Mouse (Mus musculus): ENCODE measurements around the gene Pllp. TPM values are rescaled to one million over a fixed set of nuclear protein-coding genes. Genes with fewer than 3 reads are reported as not detected.

The Pllp gene
- polyA plus RNA-seq, 1 experiment from 2014 or later, result 3.4 TPM

- no peak for ATAC-seq
- WGBS, result 87% methylated on average over 5 of the region's 5 CpGs
- H3K27ac ChIP-seq (ENCODE audit: low read length), result no peak overlapping the region
- H3K4me2 ChIP-seq (ENCODE audit: low read length), result no peak overlapping the region
- H3K9ac ChIP-seq (ENCODE audit: low read depth, low read length), result no peak overlapping the region
- H3K4me3 ChIP-seq (ENCODE audit: low read depth, low read length), result no peak overlapping the region
- peaks cover 41% of the 10 kb centered on the region for H3K36me3 ChIP-seq (ENCODE audit: control insufficient read depth, insufficient read depth, low read length)
- H3K4me1 ChIP-seq (ENCODE audit: control insufficient read depth, insufficient read depth, low read length), result 0 out of 2 replicates have a peak, but pooled peaks cover 6% of the 10 kb centered on the region
- no peaks in the 10 kb centered on the region for H3K27me3 ChIP-seq (ENCODE audit: control insufficient read depth, insufficient read depth, low read depth, low read length)
- no peaks in the 10 kb centered on the region for H3K9me3 ChIP-seq (replicated peaks; ENCODE audit: control insufficient read depth, low read length, poor library complexity, severe bottlenecking)
Observed at GRCm38 (mm10) chr8:94674384-94674783, 21.7 kb downstream of the Pllp start.

DNA sequence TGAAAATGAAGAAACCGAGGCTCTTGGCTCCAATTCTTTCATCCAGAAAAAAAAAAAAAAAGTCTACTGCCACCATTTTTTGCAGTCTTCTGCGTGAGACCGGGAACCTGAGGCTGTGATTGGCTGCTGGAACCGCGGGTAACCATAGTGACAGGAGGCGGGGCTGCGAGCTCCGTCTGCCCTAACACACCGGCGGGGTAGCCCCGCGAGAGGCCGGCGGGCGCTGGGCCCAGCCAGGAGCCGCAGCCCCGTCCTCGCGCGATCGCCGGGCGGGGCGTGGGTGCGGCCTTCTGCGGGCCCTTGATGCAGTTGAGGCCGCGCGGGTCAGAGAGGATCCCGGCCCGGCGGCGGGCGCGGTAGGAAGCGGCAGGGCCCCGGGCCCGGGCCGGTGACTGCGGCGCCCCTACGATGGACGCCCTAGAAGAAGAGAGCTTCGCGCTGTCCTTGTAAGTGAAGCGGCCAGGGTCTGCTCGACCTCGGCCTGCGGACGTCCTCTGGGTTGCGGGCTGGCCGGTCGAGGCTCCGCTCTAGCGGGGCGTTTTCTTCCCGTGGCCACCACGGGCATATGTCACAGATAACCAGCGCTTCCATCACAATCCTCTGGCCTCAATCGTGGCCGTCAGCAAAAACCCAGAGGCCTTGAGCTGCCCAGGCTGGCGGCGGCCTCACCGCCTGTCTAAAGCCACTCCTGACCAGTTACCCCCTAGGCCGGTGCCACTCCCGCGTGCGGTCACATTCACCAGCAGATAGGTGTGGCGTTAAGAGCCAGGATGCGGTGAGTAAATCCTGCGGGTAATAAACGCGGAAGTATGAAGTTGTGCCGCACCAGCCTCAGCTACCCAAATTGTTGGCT is 29.4 kb downstream of the Pllp start, which contains the start of gene Arl2bp:
TSS of gene Arl2bp (plus strand) at position 145 of the 853 bp plus-strand sequence.
- peak within 1 kb of the TSS; percentile 80 for H3K4me3 ChIP-seq (ENCODE audit: low read depth, low read length)
- H3K27me3 ChIP-seq (ENCODE audit: control insufficient read depth, insufficient read depth, low read depth, low read length), result no peaks in the 10 kb centered on the region
- peaks cover 13% of the 10 kb centered on the region for H3K36me3 ChIP-seq (ENCODE audit: control insufficient read depth, insufficient read depth, low read length)
- WGBS, result under 1% methylated on average over 74 of the region's 74 CpGs
- H3K27ac ChIP-seq (ENCODE audit: low read length), result peak within 1 kb of the TSS; percentile 97
- H3K9me3 ChIP-seq (replicated peaks; ENCODE audit: control insufficient read depth, low read length, poor library complexity, severe bottlenecking), result no peaks in the 10 kb centered on the region
- ATAC-seq, result peak; percentile 99
- peaks cover 13% of the 10 kb centered on the region for H3K4me1 ChIP-seq (ENCODE audit: control insufficient read depth, insufficient read depth, low read length)
- peak within 1 kb of the TSS; percentile 98 for H3K9ac ChIP-seq (ENCODE audit: low read depth, low read length)
- peak within 1 kb of the TSS; percentile 63 for H3K4me2 ChIP-seq (ENCODE audit: low read length)

DNA sequence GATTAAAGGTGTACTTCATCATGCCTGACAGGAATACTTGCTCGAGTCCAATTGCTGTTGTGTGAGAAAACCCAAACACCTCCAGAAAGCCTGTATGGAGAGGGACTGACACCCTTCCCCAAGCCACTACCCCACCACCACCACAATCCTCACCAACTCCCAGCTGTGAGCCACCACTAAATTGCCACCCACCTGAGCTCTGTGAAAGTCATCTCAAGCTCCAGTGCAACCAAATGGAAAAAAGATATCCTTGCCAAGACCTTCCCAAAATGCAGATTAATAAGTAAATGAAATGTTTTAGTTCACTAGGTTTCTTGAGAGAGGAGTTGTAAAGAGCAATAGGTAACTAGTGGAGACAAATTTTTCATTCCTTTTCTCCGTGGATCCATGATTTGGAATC is 31.4 kb downstream of the Pllp start:
- Histone ChIP-seq H3K27me3 (ENCODE audit: control insufficient read depth, insufficient read depth, low read depth, low read length) (no peaks in the 10 kb centered on the region), H3K9ac (ENCODE audit: low read depth, low read length) (no peak overlapping the region), H3K4me2 (ENCODE audit: low read length) (no peak overlapping the region), H3K27ac (ENCODE audit: low read length) (no peak overlapping the region), H3K4me1 (ENCODE audit: control insufficient read depth, insufficient read depth, low read length) (peaks cover 13% of the 10 kb centered on the region), H3K9me3 (replicated peaks; ENCODE audit: control insufficient read depth, low read length, poor library complexity, severe bottlenecking) (no peaks in the 10 kb centered on the region), H3K36me3 (ENCODE audit: control insufficient read depth, insufficient read depth, low read length) (peaks cover 7% of the 10 kb centered on the region; the same call in 1 of the 2 replicates), H3K4me3 (ENCODE audit: low read depth, low read length) (no peak overlapping the region)
- no peak for ATAC-seq
- 82% methylated on average over 2 of the region's 2 CpGs for WGBS

DNA sequence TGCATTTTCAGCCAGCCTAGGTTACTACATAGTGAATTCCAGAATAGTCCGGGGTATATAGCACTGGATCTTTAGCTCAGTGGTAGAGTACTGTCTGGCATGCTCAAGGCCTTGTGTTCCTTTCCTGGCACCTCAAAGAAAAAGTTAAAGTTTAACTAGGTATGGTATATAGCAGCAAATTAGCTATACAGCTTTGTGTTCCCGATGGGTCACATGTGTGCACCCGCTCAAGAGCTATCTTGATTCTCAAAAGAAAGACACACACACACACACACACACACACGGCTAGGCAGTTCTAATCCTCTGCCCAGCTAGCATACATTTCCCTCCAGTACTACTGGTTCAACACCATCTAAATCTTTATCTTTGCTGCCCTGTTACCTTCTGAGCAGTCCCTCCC is 35.7 kb downstream of the Pllp start:
- H3K27me3 ChIP-seq (ENCODE audit: control insufficient read depth, insufficient read depth, low read depth, low read length), result no peaks in the 10 kb centered on the region
- no peak for ATAC-seq
- H3K9ac ChIP-seq (ENCODE audit: low read depth, low read length), result no peak overlapping the region
- no peaks in the 10 kb centered on the region for H3K4me1 ChIP-seq (ENCODE audit: control insufficient read depth, insufficient read depth, low read length)
- H3K4me3 ChIP-seq (ENCODE audit: low read depth, low read length), result no peak overlapping the region
- no peak overlapping the region for H3K27ac ChIP-seq (ENCODE audit: low read length)
- H3K9me3 ChIP-seq (replicated peaks; ENCODE audit: control insufficient read depth, low read length, poor library complexity, severe bottlenecking), result no peaks in the 10 kb centered on the region
- peaks cover 18% of the 10 kb centered on the region for H3K36me3 ChIP-seq (ENCODE audit: control insufficient read depth, insufficient read depth, low read length)
- H3K4me2 ChIP-seq (ENCODE audit: low read length), result no peak overlapping the region
- WGBS, result 91% methylated on average over 4 of the region's 4 CpGs

DNA sequence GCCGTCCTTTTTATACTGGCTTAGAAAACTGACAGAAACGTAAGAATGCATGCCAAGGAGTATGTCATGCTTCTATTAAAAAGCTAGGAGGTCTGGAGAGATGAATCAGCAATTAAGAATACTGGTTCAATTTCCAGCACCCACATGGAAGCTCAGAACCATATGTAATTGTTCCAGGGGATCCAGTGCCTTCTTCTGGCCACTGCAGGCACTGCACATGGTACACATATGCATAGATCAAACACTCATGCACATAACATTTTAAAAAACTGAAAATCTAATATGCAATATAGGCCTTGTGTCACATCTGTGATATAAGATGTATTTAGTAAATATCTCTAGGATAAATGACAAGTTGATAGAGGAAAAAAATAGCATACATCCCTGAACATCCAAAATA is 38.0 kb downstream of the Pllp start:
- H3K27me3 ChIP-seq (ENCODE audit: control insufficient read depth, insufficient read depth, low read depth, low read length), result no peaks in the 10 kb centered on the region
- peaks cover 22% of the 10 kb centered on the region for H3K36me3 ChIP-seq (ENCODE audit: control insufficient read depth, insufficient read depth, low read length)
- ATAC-seq, result no peak

DNA sequence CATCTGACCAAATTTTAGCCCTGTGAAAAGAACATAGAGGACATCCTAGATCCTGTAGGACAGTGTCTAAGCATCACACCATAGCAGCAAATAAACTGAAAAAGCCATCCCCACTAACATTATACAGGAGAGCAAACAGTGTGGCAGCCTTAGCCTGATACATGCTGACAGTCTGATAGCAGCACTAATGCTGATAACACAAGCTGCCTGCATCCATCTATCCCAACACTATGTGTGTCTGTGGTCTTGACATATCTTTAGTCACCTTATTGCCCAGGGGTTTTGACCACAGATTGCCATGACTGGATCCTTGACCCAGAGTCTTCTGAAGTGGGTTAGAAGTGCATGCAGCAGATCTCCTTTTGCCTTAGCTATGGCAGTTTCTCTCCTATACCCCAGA is 41.1 kb downstream of the Pllp start:
- ATAC-seq, result no peak
- H3K36me3 ChIP-seq (ENCODE audit: control insufficient read depth, insufficient read depth, low read length), result peaks cover 31% of the 10 kb centered on the region
- no peaks in the 10 kb centered on the region for H3K4me1 ChIP-seq (ENCODE audit: control insufficient read depth, insufficient read depth, low read length)
- H3K4me2 ChIP-seq (ENCODE audit: low read length), result no peak overlapping the region
- H3K27ac ChIP-seq (ENCODE audit: low read length), result no peak overlapping the region
- H3K9ac ChIP-seq (ENCODE audit: low read depth, low read length), result no peak overlapping the region
- no peak overlapping the region for H3K4me3 ChIP-seq (ENCODE audit: low read depth, low read length)
- no peaks in the 10 kb centered on the region for H3K9me3 ChIP-seq (replicated peaks; ENCODE audit: control insufficient read depth, low read length, poor library complexity, severe bottlenecking)
- H3K27me3 ChIP-seq (ENCODE audit: control insufficient read depth, insufficient read depth, low read depth, low read length), result no peaks in the 10 kb centered on the region

More for the DNA sequence above, 38.0 kb downstream of the Pllp start:
- H3K4me2 ChIP-seq (ENCODE audit: low read length), result no peak overlapping the region
- H3K4me3 ChIP-seq (ENCODE audit: low read depth, low read length), result no peak overlapping the region
- H3K27ac ChIP-seq (ENCODE audit: low read length), result no peak overlapping the region
- no peaks in the 10 kb centered on the region for H3K9me3 ChIP-seq (replicated peaks; ENCODE audit: control insufficient read depth, low read length, poor library complexity, severe bottlenecking)
- H3K9ac ChIP-seq (ENCODE audit: low read depth, low read length), result no peak overlapping the region
- H3K4me1 ChIP-seq (ENCODE audit: control insufficient read depth, insufficient read depth, low read length), result no peaks in the 10 kb centered on the region
- 86% methylated on average over 2 of the region's 2 CpGs for WGBS

- H3K4me3 ChIP-seq (ENCODE audit: low read depth, low read length), result no peak overlapping the region
- no peaks in the 10 kb centered on the region for H3K27me3 ChIP-seq (ENCODE audit: control insufficient read depth, insufficient read depth, low read depth, low read length)
- H3K27ac ChIP-seq (ENCODE audit: low read length), result no peak overlapping the region
- H3K9ac ChIP-seq (ENCODE audit: low read depth, low read length), result no peak overlapping the region
- no peak for ATAC-seq
- H3K36me3 ChIP-seq (ENCODE audit: control insufficient read depth, insufficient read depth, low read length), result peaks cover 25% of the 10 kb centered on the region
- 89% methylated on average over 3 of the region's 3 CpGs for WGBS
- H3K4me2 ChIP-seq (ENCODE audit: low read length), result no peak overlapping the region
- no peaks in the 10 kb centered on the region for H3K9me3 ChIP-seq (replicated peaks; ENCODE audit: control insufficient read depth, low read length, poor library complexity, severe bottlenecking)
- no peaks in the 10 kb centered on the region for H3K4me1 ChIP-seq (ENCODE audit: control insufficient read depth, insufficient read depth, low read length)
Observed at GRCm38 (mm10) chr8:94652951-94653350, 43.1 kb downstream of the Pllp start.

DNA sequence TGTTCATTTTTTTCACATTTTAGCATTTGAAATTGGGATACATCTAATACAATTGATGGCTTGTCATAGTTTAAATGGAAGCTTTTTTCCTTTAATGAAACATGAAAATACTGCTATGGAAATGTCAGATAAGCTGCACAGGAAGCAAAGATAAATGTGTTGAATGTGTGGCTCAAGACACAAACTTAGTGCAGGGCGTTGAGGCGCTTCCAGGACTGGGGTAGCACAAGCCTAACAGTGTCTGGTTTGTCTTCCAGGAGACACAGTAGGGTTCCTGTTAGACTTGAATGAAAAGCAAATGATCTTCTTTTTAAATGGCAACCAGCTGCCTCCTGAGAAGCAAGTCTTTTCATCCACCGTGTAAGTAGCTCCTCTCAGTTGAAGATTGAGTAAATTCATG is 46.6 kb downstream of the Pllp start:
- WGBS, result 34% methylated on average over 3 of the region's 3 CpGs

GRCm38 (mm10) chr8:94646165-94646564 is 49.9 kb downstream of the Pllp start:
- H3K9me3 ChIP-seq (replicated peaks; ENCODE audit: control insufficient read depth, low read length, poor library complexity, severe bottlenecking), result no peaks in the 10 kb centered on the region
- no peak overlapping the region for H3K4me3 ChIP-seq (ENCODE audit: low read depth, low read length)
- WGBS, result 94% methylated on average over 3 of the region's 3 CpGs
- H3K27ac ChIP-seq (ENCODE audit: low read length), result no peak overlapping the region
- H3K4me2 ChIP-seq (ENCODE audit: low read length), result no peak overlapping the region
- ATAC-seq, result no peak
- H3K36me3 ChIP-seq (ENCODE audit: control insufficient read depth, insufficient read depth, low read length), result peaks cover 30% of the 10 kb centered on the region
- H3K9ac ChIP-seq (ENCODE audit: low read depth, low read length), result no peak overlapping the region
- H3K27me3 ChIP-seq (ENCODE audit: control insufficient read depth, insufficient read depth, low read depth, low read length), result no peaks in the 10 kb centered on the region
- H3K4me1 ChIP-seq (ENCODE audit: control insufficient read depth, insufficient read depth, low read length), result no peaks in the 10 kb centered on the region

More for the DNA sequence above, 46.6 kb downstream of the Pllp start:
- Histone ChIP-seq H3K4me2 (ENCODE audit: low read length) (no peak overlapping the region), H3K9me3 (replicated peaks; ENCODE audit: control insufficient read depth, low read length, poor library complexity, severe bottlenecking) (no peaks in the 10 kb centered on the region), H3K27ac (ENCODE audit: low read length) (no peak overlapping the region), H3K36me3 (ENCODE audit: control insufficient read depth, insufficient read depth, low read length) (peaks cover 29% of the 10 kb centered on the region), H3K4me1 (ENCODE audit: control insufficient read depth, insufficient read depth, low read length) (no peaks in the 10 kb centered on the region), H3K9ac (ENCODE audit: low read depth, low read length) (no peak overlapping the region), H3K4me3 (ENCODE audit: low read depth, low read length) (no peak overlapping the region), H3K27me3 (ENCODE audit: control insufficient read depth, insufficient read depth, low read depth, low read length) (no peaks in the 10 kb centered on the region)
- ATAC-seq, result no peak
